Mouse (Mus musculus) frontal cortex, postnatal 25 days (tissue): ENCODE results near the gene 1700017N19Rik.

Source experiments
- DNase-seq, 2 experiments: peaks; one replicate each; pipeline ENCODE4 v3.0.0; 2022; ENCODE audit warnings: low spot score in 2 of 2

Gene 1700017N19Rik

DNA sequence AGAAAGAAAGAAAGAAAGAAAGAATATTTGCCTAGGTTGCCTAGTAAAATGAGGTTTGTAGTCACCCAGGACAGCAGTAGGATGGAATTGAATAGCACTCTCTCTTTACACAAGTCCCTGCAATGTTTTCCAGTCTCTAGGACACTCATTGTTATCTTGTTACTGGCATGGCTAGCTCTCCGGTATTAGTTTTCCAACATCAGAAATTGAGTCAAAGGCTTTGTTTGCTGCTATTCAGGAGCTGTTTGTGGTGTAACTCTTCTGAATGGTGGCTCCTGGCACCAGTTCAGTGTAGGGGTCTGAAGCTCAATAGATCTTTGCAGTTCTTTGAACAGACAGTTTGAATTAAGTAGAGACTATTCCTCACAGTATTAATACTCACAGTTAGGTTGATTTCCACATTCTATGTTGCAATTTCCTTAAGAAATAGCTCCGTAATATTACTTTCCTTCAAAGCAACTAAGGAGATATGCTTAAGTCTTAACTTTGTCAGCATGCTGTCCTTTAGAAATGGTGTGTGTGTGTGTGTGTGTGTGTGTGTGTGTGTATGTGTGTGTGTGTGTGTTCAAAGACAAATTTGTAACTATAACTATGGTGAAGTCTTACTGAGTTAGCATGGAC lies 71.8 kb downstream of the 1700017N19Rik start:
- DNase-seq: no peak
